Mouse (Mus musculus) heart, embryonic 13.5 days (tissue): ENCODE measurements at regions not wholly inside any gene's neighbourhood (a gene's known extent, or its start where the extent isn't known, plus 50 kb on each side); places are given as distances from the start of the nearest gene placed in this dataset.

Experiments
- ATAC-seq: fragments of 200-750 bp; cut with Nextera tagmentation; 2 replicates; pipeline ENCODE4 v1.8.0; 2017; ENCODE audit warnings: moderate TSS enrichment; ENCODE audit not compliant: insufficient number of reproducible peaks, low FRiP score, low TSS enrichment; ENCODE audit errors: extremely low read depth
- H3K27ac ChIP-seq: fragments of 300-500 bp; sonication (generic); replicated peaks from 2 replicates; pipeline ENCODE4 v1.5.1; 2015; ENCODE audit warnings: moderate library complexity, mild to moderate bottlenecking, inconsistent platforms
- H3K27me3 ChIP-seq: fragments of 300-500 bp; sonication (generic); replicated peaks from 2 replicates; pipeline ENCODE4 v1.6.1; 2015; ENCODE audit warnings: mild to moderate bottlenecking, inconsistent platforms
- H3K36me3 ChIP-seq: fragments of 300-500 bp; sonication (generic); 2 replicates; pipeline ENCODE4 v1.6.1; 2015; ENCODE audit warnings: mild to moderate bottlenecking, inconsistent platforms
- H3K4me1 ChIP-seq: fragments of 300-500 bp; sonication (generic); 2 replicates; pipeline ENCODE4 v1.6.1; 2015; ENCODE audit warnings: inconsistent platforms
- H3K4me2 ChIP-seq: fragments of 300-500 bp; sonication (generic); 2 replicates; pipeline ENCODE4 v1.6.1; 2015; ENCODE audit warnings: inconsistent platforms, mild to moderate bottlenecking, moderate library complexity
- H3K4me3 ChIP-seq: fragments of 300-500 bp; sonication (generic); 2 replicates; pipeline ENCODE4 v1.5.1; 2015; ENCODE audit warnings: moderate library complexity, mild to moderate bottlenecking, inconsistent platforms
- H3K9ac ChIP-seq: fragments of 300-500 bp; sonication (generic); 2 replicates; pipeline ENCODE4 v1.6.1; 2015; ENCODE audit warnings: inconsistent platforms, mild to moderate bottlenecking, moderate library complexity
- H3K9me3 ChIP-seq: fragments of 300-500 bp; sonication (generic); 2 replicates; pipeline ENCODE4 v1.6.1; 2016; ENCODE audit warnings: inconsistent platforms
- WGBS: fragments of 180-500 bp; shearing (Covaris S2); methylation state at CpG from one replicate; pipeline ENCODE4 v1.1.7; 2015; ENCODE audit warnings: mixed read lengths; 5-methylcytosine and 5-hydroxymethylcytosine counted together

- ATAC-seq = no peak
- no peaks in the 10 kb centered on the region for H3K9me3 ChIP-seq
- H3K36me3 ChIP-seq = no peaks in the 10 kb centered on the region
- no peak overlapping the region for H3K4me2 ChIP-seq
- H3K4me3 ChIP-seq = no peak overlapping the region
- 79% methylated on average over 9 of the region's 9 CpGs for WGBS
- no peaks in the 10 kb centered on the region for H3K27me3 ChIP-seq
- no peak overlapping the region for H3K9ac ChIP-seq
- H3K27ac ChIP-seq = peak overlapping the region; percentile 56; the same call in 1 of the 2 replicates
- peaks cover 33% of the 10 kb centered on the region for H3K4me1 ChIP-seq
Measured at GRCm38 (mm10) chr2:178979451-178979850, 462.8 kb upstream of the Cdh4 start.

DNA sequence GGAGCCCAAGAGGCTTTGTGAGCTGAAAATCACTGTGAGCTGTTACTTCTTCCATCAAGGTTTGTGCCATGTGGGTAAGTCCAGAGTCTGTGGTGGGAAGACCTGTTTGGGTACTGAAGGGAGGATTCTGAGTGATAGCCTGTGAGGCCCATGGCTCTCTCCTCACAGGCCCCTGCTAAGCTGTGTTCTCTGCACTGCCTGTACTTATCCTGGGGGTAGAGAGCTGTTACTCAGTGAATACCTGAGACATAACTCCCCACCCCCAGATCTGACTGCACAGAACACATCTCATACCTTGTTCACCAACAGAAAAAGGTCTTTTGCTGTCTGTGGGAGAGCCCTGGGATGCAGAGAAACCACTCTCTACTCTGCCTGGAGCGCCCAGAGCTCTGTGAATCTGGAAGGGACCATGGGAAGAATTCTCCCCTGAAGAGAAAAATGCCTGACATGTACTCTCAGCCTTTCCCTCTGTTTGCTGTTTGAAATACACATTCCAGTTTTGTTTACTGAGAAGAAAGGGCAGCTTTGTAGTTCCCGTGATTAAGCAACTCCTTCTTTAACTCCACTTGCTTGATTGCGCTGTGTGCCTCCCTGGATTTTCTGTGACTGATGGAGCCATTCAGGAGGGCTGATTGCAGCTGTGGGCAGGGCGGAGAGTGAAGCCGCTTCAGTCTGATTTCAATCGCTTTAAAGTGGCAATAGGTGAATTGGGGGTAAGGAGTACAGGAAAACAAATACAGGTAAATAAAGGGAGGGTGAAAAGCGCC, 460.3 kb upstream of the Cdh4 start:
- 49% methylated on average over 7 of the region's 7 CpGs for WGBS
- peaks cover 36% of the 10 kb centered on the region for H3K4me1 ChIP-seq
- no peaks in the 10 kb centered on the region for H3K9me3 ChIP-seq
- ATAC-seq = no peak
- H3K4me2 ChIP-seq = no peak overlapping the region
- no peaks in the 10 kb centered on the region for H3K36me3 ChIP-seq
- 0 out of 2 replicates have a peak overlapping the region, but pooled peaks have one; percentile 29 for H3K27ac ChIP-seq
- H3K9ac ChIP-seq = no peak overlapping the region
- H3K4me3 ChIP-seq = no peak overlapping the region
- H3K27me3 ChIP-seq = no peaks in the 10 kb centered on the region

DNA sequence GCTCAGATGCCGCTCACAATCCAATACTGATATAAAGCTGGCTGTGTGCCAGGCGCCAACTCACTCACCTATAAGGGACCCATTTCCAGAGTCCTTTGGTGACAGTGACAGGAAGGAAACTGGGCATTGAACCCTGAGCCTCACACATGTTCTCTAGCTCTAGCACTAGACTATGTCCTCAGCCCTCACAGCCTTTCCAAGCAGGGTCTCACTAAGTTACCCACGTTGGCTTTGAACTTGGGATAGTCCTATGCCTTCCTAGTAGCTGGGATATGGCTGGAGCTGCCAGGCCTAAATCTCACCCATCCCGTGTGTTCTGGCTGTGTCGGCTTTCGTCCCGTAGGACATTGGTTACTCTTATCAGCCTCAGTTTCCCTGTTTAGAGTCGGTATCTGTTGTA, 458.4 kb upstream of the Cdh4 start:
- ATAC-seq = no peak
- no peak overlapping the region for H3K4me3 ChIP-seq

DNA sequence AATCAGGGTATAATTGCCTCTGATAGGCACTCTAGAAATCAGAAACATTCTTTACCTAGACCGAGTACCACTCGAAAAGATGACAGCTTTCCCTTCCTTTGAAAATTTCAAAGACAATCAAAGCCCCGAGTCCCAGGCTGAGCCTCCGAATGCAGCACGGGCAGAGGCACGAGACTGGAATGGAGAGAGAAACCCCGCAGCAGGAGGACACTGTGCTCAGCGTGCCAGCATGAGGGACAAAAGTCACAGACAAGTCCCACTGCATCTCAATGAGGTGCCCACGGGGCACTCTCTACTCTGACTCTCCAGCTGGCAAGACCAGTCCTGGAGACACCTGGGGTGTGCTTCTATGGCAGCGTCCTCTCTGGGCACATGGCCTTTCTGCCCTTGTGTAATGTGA, 454.3 kb upstream of the Cdh4 start:
- no peaks in the 10 kb centered on the region for H3K9me3 ChIP-seq
- no peak overlapping the region for H3K27ac ChIP-seq
- no peak for ATAC-seq
- H3K4me1 ChIP-seq = peaks cover 8% of the 10 kb centered on the region; the same call in 1 of the 2 replicates
- no peak overlapping the region for H3K4me3 ChIP-seq
- 68% methylated on average over 10 of the region's 10 CpGs for WGBS
- H3K27me3 ChIP-seq = no peaks in the 10 kb centered on the region
- H3K36me3 ChIP-seq = no peaks in the 10 kb centered on the region
- H3K4me2 ChIP-seq = no peak overlapping the region
- H3K9ac ChIP-seq = no peak overlapping the region

More for the DNA sequence above, 458.4 kb upstream of the Cdh4 start:
- Histone ChIP-seq H3K36me3 (no peaks in the 10 kb centered on the region), H3K27ac (no peak overlapping the region), H3K27me3 (no peaks in the 10 kb centered on the region), H3K4me1 (peaks cover 36% of the 10 kb centered on the region), H3K4me2 (no peak overlapping the region), H3K9ac (no peak overlapping the region), H3K9me3 (no peaks in the 10 kb centered on the region)
- WGBS = 78% methylated on average over 8 of the region's 8 CpGs

- Histone ChIP-seq H3K4me3 (no peak overlapping the region), H3K36me3 (no peaks in the 10 kb centered on the region), H3K9ac (no peak overlapping the region), H3K27ac (no peak overlapping the region), H3K9me3 (no peaks in the 10 kb centered on the region), H3K4me2 (no peak overlapping the region), H3K4me1 (peaks cover 3% of the 10 kb centered on the region; the same call in 1 of the 2 replicates), H3K27me3 (no peaks in the 10 kb centered on the region)
- ATAC-seq = no peak
- WGBS = 80% methylated on average over 7 of the region's 7 CpGs
Measured at GRCm38 (mm10) chr2:178989291-178989690, 452.9 kb upstream of the Cdh4 start.

GRCm38 (mm10) chr2:178989784-178990183, 452.4 kb upstream of the Cdh4 start:
- no peaks in the 10 kb centered on the region for H3K9me3 ChIP-seq
- ATAC-seq = no peak

DNA sequence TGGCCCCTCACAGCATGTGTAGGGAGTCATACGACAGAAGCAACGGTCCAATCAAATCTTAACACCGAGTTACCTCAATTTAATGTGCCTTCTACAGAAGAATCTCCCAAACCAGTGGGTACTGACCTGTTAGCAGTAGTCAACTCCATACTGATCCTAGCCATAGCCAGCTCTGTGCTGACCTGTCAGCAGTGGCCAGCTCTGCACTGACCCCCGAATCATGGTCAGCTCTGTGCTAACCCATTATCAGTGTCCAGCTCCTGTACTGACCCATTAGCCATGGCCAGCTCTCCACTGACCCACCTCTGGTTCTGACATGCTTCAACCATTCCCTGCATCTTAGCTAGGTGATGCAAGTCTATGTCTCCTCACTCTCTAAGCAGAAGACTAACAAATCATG, 451.3 kb upstream of the Cdh4 start:
- Histone ChIP-seq H3K4me1 (no peaks in the 10 kb centered on the region; the same call in 1 of the 2 replicates), H3K4me2 (no peak overlapping the region), H3K9ac (no peak overlapping the region), H3K27ac (no peak overlapping the region), H3K9me3 (no peaks in the 10 kb centered on the region), H3K27me3 (no peaks in the 10 kb centered on the region), H3K36me3 (no peaks in the 10 kb centered on the region), H3K4me3 (no peak overlapping the region)
- no peak for ATAC-seq
- WGBS = 76% methylated on average over 4 of the region's 4 CpGs

More at GRCm38 (mm10) chr2:178989784-178990183, 452.4 kb upstream of the Cdh4 start:
- no peak overlapping the region for H3K27ac ChIP-seq
- H3K36me3 ChIP-seq = no peaks in the 10 kb centered on the region
- WGBS = 67% methylated on average over 1 of the region's 1 CpGs
- no peak overlapping the region for H3K4me3 ChIP-seq
- H3K4me1 ChIP-seq = peaks cover 3% of the 10 kb centered on the region; the same call in 1 of the 2 replicates
- no peak overlapping the region for H3K9ac ChIP-seq
- H3K4me2 ChIP-seq = no peak overlapping the region
- no peaks in the 10 kb centered on the region for H3K27me3 ChIP-seq

- ATAC-seq = no peak
- H3K4me1 ChIP-seq = no peaks in the 10 kb centered on the region; the same call in 1 of the 2 replicates
- H3K36me3 ChIP-seq = no peaks in the 10 kb centered on the region
- H3K4me3 ChIP-seq = no peak overlapping the region
- no peaks in the 10 kb centered on the region for H3K9me3 ChIP-seq
- H3K4me2 ChIP-seq = no peak overlapping the region
- no peak overlapping the region for H3K27ac ChIP-seq
- no peak overlapping the region for H3K9ac ChIP-seq
- 59% methylated on average over 8 of the region's 8 CpGs for WGBS
- H3K27me3 ChIP-seq = no peaks in the 10 kb centered on the region
Measured at GRCm38 (mm10) chr2:178992334-178993116, 449.7 kb upstream of the Cdh4 start.

DNA sequence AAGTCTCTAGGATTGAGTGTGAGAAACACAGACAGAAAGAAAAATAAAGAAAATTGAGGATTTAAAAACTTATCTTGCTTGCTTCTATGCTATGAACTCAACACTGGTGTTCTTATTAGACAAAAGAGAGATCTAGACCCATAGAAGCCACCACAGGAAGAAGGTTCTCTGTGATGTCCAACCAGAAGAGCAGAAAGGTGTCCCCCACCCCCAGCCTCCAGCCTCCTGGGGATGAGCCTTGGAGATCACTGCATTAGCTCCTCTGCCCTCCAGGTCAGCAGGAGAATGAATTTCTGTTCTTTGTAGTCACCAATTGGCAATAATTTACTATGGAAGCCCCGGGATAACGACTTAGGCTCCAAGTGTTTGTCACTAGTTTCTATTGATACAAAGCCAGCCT, 444.3 kb upstream of the Cdh4 start:
- H3K27me3 ChIP-seq = no peaks in the 10 kb centered on the region
- H3K36me3 ChIP-seq = no peaks in the 10 kb centered on the region
- 72% methylated on average over 2 of the region's 2 CpGs for WGBS
- H3K4me1 ChIP-seq = no peaks in the 10 kb centered on the region
- no peak overlapping the region for H3K4me2 ChIP-seq
- H3K9me3 ChIP-seq = no peaks in the 10 kb centered on the region
- H3K27ac ChIP-seq = no peak overlapping the region
- no peak for ATAC-seq
- H3K9ac ChIP-seq = no peak overlapping the region
- no peak overlapping the region for H3K4me3 ChIP-seq

DNA sequence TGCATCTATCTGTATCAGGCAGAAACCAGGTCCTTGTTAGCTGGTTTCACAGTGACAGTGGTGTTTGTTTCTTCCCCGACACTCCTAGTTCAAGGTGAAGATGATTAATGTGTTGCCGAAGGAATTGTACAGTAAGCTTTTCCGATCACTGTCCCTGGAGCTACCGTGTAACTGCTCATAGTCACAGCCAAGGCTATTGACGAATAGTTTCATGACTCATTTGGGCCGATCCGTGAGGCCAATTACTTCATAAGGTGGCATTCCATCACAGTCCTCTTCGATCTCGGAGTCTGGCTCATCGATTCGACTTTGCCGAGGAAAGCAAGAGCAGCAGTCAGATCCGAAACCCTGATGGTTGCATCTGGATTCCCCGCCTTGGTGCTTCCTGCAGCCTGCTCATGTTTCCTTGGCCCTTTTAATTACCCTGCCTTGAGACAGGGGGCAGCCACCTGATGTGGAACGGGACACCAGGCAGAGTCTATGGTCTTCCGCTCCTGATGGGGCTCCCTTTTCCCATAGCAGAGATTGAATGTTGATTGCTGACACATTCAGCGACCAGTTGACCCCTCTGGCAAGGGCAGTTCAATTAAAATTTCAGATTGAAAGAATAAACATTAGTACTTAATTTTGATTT, 441.7 kb upstream of the Cdh4 start:
- Histone ChIP-seq H3K9ac (no peak overlapping the region), H3K27me3 (no peaks in the 10 kb centered on the region), H3K9me3 (no peaks in the 10 kb centered on the region), H3K27ac (no peak overlapping the region), H3K4me1 (no peaks in the 10 kb centered on the region), H3K4me2 (no peak overlapping the region), H3K4me3 (no peak overlapping the region), H3K36me3 (no peaks in the 10 kb centered on the region)
- WGBS = 79% methylated on average over 17 of the region's 17 CpGs
- no peak for ATAC-seq

GRCm38 (mm10) chr2:179007766-179008165, 434.5 kb upstream of the Cdh4 start:
- Histone ChIP-seq H3K27me3 (no peaks in the 10 kb centered on the region), H3K9me3 (no peaks in the 10 kb centered on the region), H3K4me2 (no peak overlapping the region), H3K27ac (no peak overlapping the region), H3K9ac (no peak overlapping the region), H3K4me3 (no peak overlapping the region), H3K4me1 (no peaks in the 10 kb centered on the region), H3K36me3 (no peaks in the 10 kb centered on the region)
- 67% methylated on average over 6 of the region's 6 CpGs for WGBS
- no peak for ATAC-seq
